Mouse (Mus musculus): ENCODE measurements around the gene Ap5s1.
A peak's percentile ranks its signal among the peaks of the same experiment; 100 is the strongest.
"Not testable (repeated sequence)": the region's sequence is repeated elsewhere in the genome, so short reads cannot be mapped to it uniquely, and the experiment has no call there.

Gene Ap5s1

GRCm38 (mm10) chr2:131222562-131222961, 15.7 kb downstream of the Ap5s1 start:
- DNase-seq (ENCODE audit: low read depth): no peak

GRCm38 (mm10) chr2:131223569-131223968, 16.7 kb downstream of the Ap5s1 start:
- DNase-seq (ENCODE audit: low read depth): no peak

GRCm38 (mm10) chr2:131225178-131225577, 18.3 kb downstream of the Ap5s1 start:
- DNase-seq (ENCODE audit: low read depth): no peak

GRCm38 (mm10) chr2:131226669-131227068, 19.8 kb downstream of the Ap5s1 start:
- DNase-seq (ENCODE audit: low read depth): not testable (repeated sequence)

- no peak for DNase-seq (ENCODE audit: low read depth)
Observed at GRCm38 (mm10) chr2:131227243-131227642, 20.4 kb downstream of the Ap5s1 start.

GRCm38 (mm10) chr2:131232558-131232957, 25.7 kb downstream of the Ap5s1 start:
- DNase-seq (ENCODE audit: low read depth): peak; percentile 49

GRCm38 (mm10) chr2:131233307-131234126, 26.6 kb downstream of the Ap5s1 start, which contains the start of gene Mavs:
Mavs (plus strand) TSS chr2:131234063.
- DNase-seq (ENCODE audit: low read depth): peak; percentile 95

GRCm38 (mm10) chr2:131234127-131234650, 27.3 kb downstream of the Ap5s1 start:
- no peak for DNase-seq (ENCODE audit: low read depth)

GRCm38 (mm10) chr2:131234970-131235635, 28.2 kb downstream of the Ap5s1 start:
- DNase-seq (ENCODE audit: low read depth): no peak

GRCm38 (mm10) chr2:131242180-131242579, 35.3 kb downstream of the Ap5s1 start:
- no peak for DNase-seq (ENCODE audit: low read depth)

GRCm38 (mm10) chr2:131242929-131243328, 36.1 kb downstream of the Ap5s1 start:
- no peak for DNase-seq (ENCODE audit: low read depth)

- peak; percentile 77 for DNase-seq (ENCODE audit: low read depth)
Observed at GRCm38 (mm10) chr2:131253681-131254328, 46.9 kb downstream of the Ap5s1 start.

- no peak for DNase-seq (ENCODE audit: low read depth)
Observed at GRCm38 (mm10) chr2:131254329-131254713, 47.4 kb downstream of the Ap5s1 start.

GRCm38 (mm10) chr2:131255738-131256137, 48.9 kb downstream of the Ap5s1 start:
- no peak for DNase-seq (ENCODE audit: low read depth)

GRCm38 (mm10) chr2:131258693-131259092, 51.8 kb downstream of the Ap5s1 start:
- DNase-seq (ENCODE audit: low read depth): no peak

- no peak for DNase-seq (ENCODE audit: low read depth)
Observed at GRCm38 (mm10) chr2:131260544-131261307, 53.8 kb downstream of the Ap5s1 start.

GRCm38 (mm10) chr2:131261481-131262212, 54.8 kb downstream of the Ap5s1 start:
- no peak for DNase-seq (ENCODE audit: low read depth)

- peak; percentile 97 for DNase-seq (ENCODE audit: low read depth)
Observed at GRCm38 (mm10) chr2:131262213-131262672, 55.4 kb downstream of the Ap5s1 start, which contains the start of gene Pank2. Pank2 (plus strand) TSS chr2:131262495.
